In genomic region chr1:159878681-159879080, GRCm38 (mm10) we compare ENCODE assay signal across 12 mouse cellular contexts.
DNase-seq lines count a peak whose midpoint lies in the region; ATAC-seq and TF ChIP-seq lines count a peak whose summit lies in the region.
"Had no signal": no experiment of that assay in that cellular context is flagged by ENCODE, and none has a peak within 500 bp of the region (broad histone marks: within the 10 kb centered on the region; RNA-seq: fewer than 3 reads in every experiment).

No protein-coding gene starts in this region.

- no peaks in the 10 kb centered on the region for H3K9me3 ChIP-seq in forebrain, embryonic 14.5 days (replicated peaks; ENCODE audit: control insufficient read depth, low read length)
- H3K9me3 ChIP-seq in forebrain, embryonic 15.5 days, result no peaks in the 10 kb centered on the region
- no peaks in the 10 kb centered on the region for H3K9me3 ChIP-seq in liver, postnatal 0 days (ENCODE audit: low read length)
- H3K9me3 ChIP-seq in liver, embryonic 11.5 days (ENCODE audit: control insufficient read depth, low read length), result no peaks in the 10 kb centered on the region
- H3K9me3 ChIP-seq in midbrain, postnatal 0 days (ENCODE audit: low read length), result no peaks in the 10 kb centered on the region
- H3K9me3 ChIP-seq: forebrain, embryonic 12.5 days; heart, embryonic 15.5 days; megakaryocyte, embryonic 14.5 days had no signal

- no peak overlapping the region for H3K27ac ChIP-seq in forebrain, embryonic 14.5 days (ENCODE audit: low read depth, low read length)
- no peak overlapping the region for H3K27ac ChIP-seq in forebrain, embryonic 15.5 days (replicated peaks)
- H3K27ac ChIP-seq in liver, postnatal 0 days (ENCODE audit: low read depth), result no peak overlapping the region
- no peak overlapping the region for H3K27ac ChIP-seq in liver, embryonic 11.5 days (ENCODE audit: low read depth, low read length)
- no peak overlapping the region for H3K27ac ChIP-seq in midbrain, postnatal 0 days (ENCODE audit: low read depth, low read length)
- H3K27ac ChIP-seq: forebrain, embryonic 12.5 days; heart, embryonic 15.5 days had no signal

- peak; percentile 37 for TF ChIP-seq CTCF in liver, postnatal 0 days (IDR thresholded peaks at IDR 0.05; ENCODE audit: low read depth)
- TF ChIP-seq CTCF in midbrain, postnatal 0 days (IDR thresholded peaks at IDR 0.05), result peak; percentile 67

- TF ChIP-seq EP300 in liver, postnatal 0 days (IDR thresholded peaks at IDR 0.05; ENCODE audit: low read depth), result no peak

- DNase-seq in forebrain, embryonic 14.5 days (ENCODE audit: low spot score), result peak; percentile 48
- DNase-seq in liver, postnatal 0 days, result no peak
- no peak for DNase-seq in liver, embryonic 11.5 days (ENCODE audit: low spot score)
- peak; percentile 68 to 70 for DNase-seq in cerebellum, postnatal 10 days
- peak; percentile 50 for DNase-seq in midbrain, postnatal 0 days (ENCODE audit: low spot score)
- no peak for DNase-seq in thymus, postnatal 36 days
- DNase-seq in right cerebral cortex, adult 2 months (ENCODE audit: low spot score in 2 of 2), result no peak
- DNase-seq: kidney, postnatal 36 days had no signal

- WGBS in forebrain, embryonic 14.5 days, result 37% methylated on average over 3 of the region's 3 CpGs
- WGBS in forebrain, embryonic 15.5 days, result 52% methylated on average over 3 of the region's 3 CpGs
- WGBS in liver, postnatal 0 days (ENCODE audit: insufficient replicate concordance), result 42% methylated on average over 3 of the region's 3 CpGs
- WGBS in liver, embryonic 11.5 days, result 46% methylated on average over 3 of the region's 3 CpGs
- WGBS in midbrain, postnatal 0 days, result 57% methylated on average over 3 of the region's 3 CpGs

- no peak overlapping the region for H3K4me3 ChIP-seq in forebrain, embryonic 14.5 days (ENCODE audit: low read depth, low read length)
- H3K4me3 ChIP-seq in forebrain, embryonic 15.5 days, result no peak overlapping the region
- H3K4me3 ChIP-seq in liver, postnatal 0 days (ENCODE audit: low read depth, low read length), result no peak overlapping the region
- no peak overlapping the region for H3K4me3 ChIP-seq in liver, embryonic 11.5 days (ENCODE audit: low read depth, low read length)
- no peak overlapping the region for H3K4me3 ChIP-seq in midbrain, postnatal 0 days (ENCODE audit: low read depth, low read length)
- H3K4me3 ChIP-seq: forebrain, embryonic 12.5 days; heart, embryonic 15.5 days; megakaryocyte, embryonic 14.5 days had no signal

- H3K4me2 ChIP-seq in forebrain, embryonic 14.5 days (ENCODE audit: low read length), result no peak overlapping the region
- H3K4me2 ChIP-seq in forebrain, embryonic 15.5 days (replicated peaks), result no peak overlapping the region
- no peak overlapping the region for H3K4me2 ChIP-seq in liver, postnatal 0 days (ENCODE audit: low read depth, low read length)
- H3K4me2 ChIP-seq in liver, embryonic 11.5 days, result no peak overlapping the region
- no peak overlapping the region for H3K4me2 ChIP-seq in midbrain, postnatal 0 days (ENCODE audit: low read depth, low read length, poor library complexity, severe bottlenecking)
- H3K4me2 ChIP-seq: forebrain, embryonic 12.5 days; heart, embryonic 15.5 days had no signal

- H3K27me3 ChIP-seq in forebrain, embryonic 14.5 days (replicated peaks; ENCODE audit: control insufficient read depth, insufficient read depth, low read length), result no peaks in the 10 kb centered on the region
- no peaks in the 10 kb centered on the region for H3K27me3 ChIP-seq in forebrain, embryonic 15.5 days
- H3K27me3 ChIP-seq in liver, postnatal 0 days (ENCODE audit: insufficient read depth, low read length), result no peaks in the 10 kb centered on the region; the same call in 1 of the 2 replicates
- H3K27me3 ChIP-seq in liver, embryonic 11.5 days (replicated peaks; ENCODE audit: control insufficient read depth, insufficient read depth, low read length), result no peaks in the 10 kb centered on the region
- no peaks in the 10 kb centered on the region for H3K27me3 ChIP-seq in midbrain, postnatal 0 days (ENCODE audit: insufficient read depth, low read length)
- H3K27me3 ChIP-seq: forebrain, embryonic 12.5 days; heart, embryonic 15.5 days had no signal

- H3K9ac ChIP-seq in forebrain, embryonic 14.5 days (ENCODE audit: low read length), result no peak overlapping the region
- H3K9ac ChIP-seq in forebrain, embryonic 15.5 days (replicated peaks), result no peak overlapping the region
- H3K9ac ChIP-seq in liver, postnatal 0 days (replicated peaks), result no peak overlapping the region
- H3K9ac ChIP-seq in liver, embryonic 11.5 days (ENCODE audit: low read depth, low read length), result no peak overlapping the region
- H3K9ac ChIP-seq in midbrain, postnatal 0 days (replicated peaks; ENCODE audit: low read length, poor library complexity, severe bottlenecking), result no peak overlapping the region
- H3K9ac ChIP-seq: forebrain, embryonic 12.5 days; heart, embryonic 15.5 days had no signal

- H3K4me1 ChIP-seq in forebrain, embryonic 14.5 days (ENCODE audit: control insufficient read depth, insufficient read depth, low read length), result no peaks in the 10 kb centered on the region
- H3K4me1 ChIP-seq in forebrain, embryonic 15.5 days, result no peaks in the 10 kb centered on the region
- H3K4me1 ChIP-seq in liver, postnatal 0 days (ENCODE audit: insufficient read depth), result no peaks in the 10 kb centered on the region
- H3K4me1 ChIP-seq in liver, embryonic 11.5 days (replicated peaks; ENCODE audit: control insufficient read depth, insufficient read depth, low read length), result no peaks in the 10 kb centered on the region
- no peaks in the 10 kb centered on the region for H3K4me1 ChIP-seq in midbrain, postnatal 0 days (ENCODE audit: insufficient read depth, low read length)
- H3K4me1 ChIP-seq: forebrain, embryonic 12.5 days; heart, embryonic 15.5 days; megakaryocyte, embryonic 14.5 days had no signal

- H3K36me3 ChIP-seq in forebrain, embryonic 14.5 days (ENCODE audit: control insufficient read depth, insufficient read depth, low read length), result no peaks in the 10 kb centered on the region
- no peaks in the 10 kb centered on the region for H3K36me3 ChIP-seq in forebrain, embryonic 15.5 days
- no peaks in the 10 kb centered on the region for H3K36me3 ChIP-seq in liver, postnatal 0 days (replicated peaks; ENCODE audit: insufficient read depth, low read length)
- H3K36me3 ChIP-seq in liver, embryonic 11.5 days (ENCODE audit: control insufficient read depth, insufficient read depth, low read length), result no peaks in the 10 kb centered on the region
- H3K36me3 ChIP-seq in midbrain, postnatal 0 days (ENCODE audit: insufficient read depth, low read length), result no peaks in the 10 kb centered on the region
- H3K36me3 ChIP-seq: forebrain, embryonic 12.5 days; heart, embryonic 15.5 days had no signal

- no peak for ATAC-seq in forebrain, embryonic 14.5 days
- no peak for ATAC-seq in forebrain, embryonic 15.5 days (replicated peaks)
- no peak for ATAC-seq in liver, postnatal 0 days
- ATAC-seq in liver, embryonic 11.5 days (replicated peaks; ENCODE audit: low FRiP score), result no peak
- ATAC-seq in midbrain, postnatal 0 days (ENCODE audit: low FRiP score), result no peak

Comparison
In these comparisons a context has a peak if more than half of its experiments do, and no peak if none do; other contexts are left out.
1. DNase-seq: peak in forebrain, embryonic 14.5 days (single experiment), cerebellum, postnatal 10 days (2 of 2) and midbrain, postnatal 0 days (single experiment); none in liver, postnatal 0 days (single experiment), liver, embryonic 11.5 days (single experiment), thymus, postnatal 36 days (0 of 2) and right cerebral cortex, adult 2 months (0 of 2).